Mouse (Mus musculus): Measurements from ENCODE around the gene Tsc22d1. TPM values are rescaled to one million over a fixed set of nuclear protein-coding genes. Genes with fewer than 3 reads are reported as not detected.

Tsc22d1 gene
- polyA plus RNA-seq, 2 experiments from 2014 or later: 9.0 to 9.2 TPM

GRCm38 (mm10) chr14:76488101-76489044, 73.6 kb downstream of the Tsc22d1 start:
- ATAC-seq: no peak

- ATAC-seq: no peak
These were observed 74.4 kb downstream of the Tsc22d1 start for GRCm38 (mm10) chr14:76489128-76489527.

- no peak for ATAC-seq
These were observed 80.3 kb downstream of the Tsc22d1 start for GRCm38 (mm10) chr14:76495022-76495421.

- no peak for ATAC-seq
These were observed 82.4 kb downstream of the Tsc22d1 start for GRCm38 (mm10) chr14:76497187-76497586.

- ATAC-seq: no peak
These were observed 83.4 kb downstream of the Tsc22d1 start for GRCm38 (mm10) chr14:76498210-76498609.

GRCm38 (mm10) chr14:76499492-76499891, 84.7 kb downstream of the Tsc22d1 start:
- no peak for ATAC-seq

GRCm38 (mm10) chr14:76500036-76500435, 85.3 kb downstream of the Tsc22d1 start:
- ATAC-seq: no peak

- peak; percentile 60 for ATAC-seq
These were observed 88.6 kb downstream of the Tsc22d1 start for GRCm38 (mm10) chr14:76503231-76503851.

GRCm38 (mm10) chr14:76504121-76504737, 89.5 kb downstream of the Tsc22d1 start:
- peak; percentile 84 for ATAC-seq

- no peak for ATAC-seq
These were observed 90.3 kb downstream of the Tsc22d1 start for GRCm38 (mm10) chr14:76505101-76505438.

- ATAC-seq: peak; percentile 12
These were observed 90.9 kb downstream of the Tsc22d1 start for GRCm38 (mm10) chr14:76505439-76506220.

GRCm38 (mm10) chr14:76506425-76507205, 91.9 kb downstream of the Tsc22d1 start:
- no peak for ATAC-seq

- ATAC-seq: no peak
These were observed 92.6 kb downstream of the Tsc22d1 start for GRCm38 (mm10) chr14:76507357-76507756.

- no peak for ATAC-seq
These were observed 93.2 kb downstream of the Tsc22d1 start for GRCm38 (mm10) chr14:76507804-76508500.

- ATAC-seq: no peak
These were observed 93.9 kb downstream of the Tsc22d1 start for GRCm38 (mm10) chr14:76508701-76509100.

GRCm38 (mm10) chr14:76511971-76512370, 97.2 kb downstream of the Tsc22d1 start:
- ATAC-seq: no peak

- ATAC-seq: no peak
These were observed 98.8 kb downstream of the Tsc22d1 start for GRCm38 (mm10) chr14:76513395-76514049.

- no peak for ATAC-seq
These were observed 99.4 kb downstream of the Tsc22d1 start for GRCm38 (mm10) chr14:76514050-76514585.

GRCm38 (mm10) chr14:76515620-76516019, 100.9 kb downstream of the Tsc22d1 start:
- ATAC-seq: no peak

GRCm38 (mm10) chr14:76518217-76518616, 103.5 kb downstream of the Tsc22d1 start:
- ATAC-seq: no peak
